Mouse (Mus musculus): ENCODE data around the gene Gatm. TPM values are rescaled to one million over a fixed set of nuclear protein-coding genes. Genes with fewer than 3 reads are reported as not detected.

The Gatm gene
- total RNA-seq, 2 experiments from 2014 or later, result 96.0 to 123 TPM

- peak; percentile 32 for ATAC-seq (replicated peaks; ENCODE audit: poor library complexity, severe bottlenecking)
Measured at GRCm38 (mm10) chr2:122558317-122558716, 52.8 kb downstream of the Gatm start.

Other genes starting within 250 kb of the Gatm start
- 2.0 and 6.4 TPM in 2 replicates for gene Shf, start 242.1 kb downstream of the Gatm start, total RNA-seq (2014; fragmentation: Nextera tagmentation)
- gene Shf, start 242.1 kb downstream of the Gatm start, total RNA-seq (2017), result 1.9 and 3.8 TPM in 2 replicates
- 50.9 and 68.1 TPM in 2 replicates for gene Slc28a2, start 184.8 kb downstream of the Gatm start, total RNA-seq (2014; fragmentation: Nextera tagmentation)
- gene Slc28a2, start 184.8 kb downstream of the Gatm start, total RNA-seq (2017), result 64.3 and 72.5 TPM in 2 replicates
- 2.8 and 8.6 TPM in 2 replicates for gene Gm14085, start 126.4 kb downstream of the Gatm start, total RNA-seq (2014; fragmentation: Nextera tagmentation)
- gene Gm14085, start 126.4 kb downstream of the Gatm start, total RNA-seq (2017), result 7.2 and 11.4 TPM in 2 replicates
- gene AA467197, start 25.7 kb upstream of the Gatm start, total RNA-seq (2014; fragmentation: Nextera tagmentation), result not detected in 2 replicates
- 2.4 TPM in 2 replicates for gene AA467197, start 25.7 kb upstream of the Gatm start, total RNA-seq (2017)
- gene Slc30a4, start 91.4 kb upstream of the Gatm start, total RNA-seq (2014; fragmentation: Nextera tagmentation), result 1.3 and 2.0 TPM in 2 replicates
- 1.3 and 2.1 TPM in 2 replicates for gene Slc30a4, start 91.4 kb upstream of the Gatm start, total RNA-seq (2017)
- gene Bloc1s6, start 127.2 kb upstream of the Gatm start, total RNA-seq (2014; fragmentation: Nextera tagmentation), result 25.7 and 31.8 TPM in 2 replicates
- 38.8 and 39.9 TPM in 2 replicates for gene Bloc1s6, start 127.2 kb upstream of the Gatm start, total RNA-seq (2017)
- gene Sqor, start 153.9 kb upstream of the Gatm start, total RNA-seq (2014; fragmentation: Nextera tagmentation), result 22.7 and 29.0 TPM in 2 replicates
- gene Sqor, start 153.9 kb upstream of the Gatm start, total RNA-seq (2017), result 26.4 and 36.6 TPM in 2 replicates